Mouse (Mus musculus) regulatory T cell (primary cell): Measurements from ENCODE around the gene Tcf19.
"Not testable (repeated sequence)": the region's sequence is repeated elsewhere in the genome, so short reads cannot be mapped to it uniquely, and the experiment has no call there.

Source experiments
- in situ Hi-C: fragments of 300-600 bp; cut with MboI, MseI; formaldehyde crosslinking; loops from one replicate; pipeline ENCODE4 v1.15.1; 2025; ENCODE audit warnings: high pct_unique_total_duplicates

Tcf19 gene

DNA sequence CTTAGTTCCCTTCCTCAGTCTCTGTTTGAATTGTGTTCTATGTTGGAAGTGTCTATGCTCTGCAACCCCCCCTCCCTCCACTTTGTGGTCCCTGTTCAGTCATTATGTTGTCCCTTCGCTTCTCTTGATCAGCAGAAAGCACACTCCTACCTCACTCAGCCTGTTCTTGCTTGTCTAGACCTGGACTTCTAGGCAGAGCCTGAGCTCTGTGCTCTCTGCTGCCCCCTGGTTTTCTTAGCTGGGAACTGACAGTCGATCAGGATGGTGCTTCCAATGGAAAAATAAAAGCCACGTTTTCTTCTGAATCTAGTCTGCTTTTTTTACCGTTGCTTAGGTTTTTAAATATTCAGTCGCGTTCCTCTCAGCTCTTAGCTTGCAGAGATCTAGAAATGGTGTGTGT, 17.7 kb upstream of the Tcf19 start:
- in situ Hi-C loops, result loop anchor here (25.0 kb wide), 1 partner anchor 847 kb away; no protein-coding TSS in a partner anchor

DNA sequence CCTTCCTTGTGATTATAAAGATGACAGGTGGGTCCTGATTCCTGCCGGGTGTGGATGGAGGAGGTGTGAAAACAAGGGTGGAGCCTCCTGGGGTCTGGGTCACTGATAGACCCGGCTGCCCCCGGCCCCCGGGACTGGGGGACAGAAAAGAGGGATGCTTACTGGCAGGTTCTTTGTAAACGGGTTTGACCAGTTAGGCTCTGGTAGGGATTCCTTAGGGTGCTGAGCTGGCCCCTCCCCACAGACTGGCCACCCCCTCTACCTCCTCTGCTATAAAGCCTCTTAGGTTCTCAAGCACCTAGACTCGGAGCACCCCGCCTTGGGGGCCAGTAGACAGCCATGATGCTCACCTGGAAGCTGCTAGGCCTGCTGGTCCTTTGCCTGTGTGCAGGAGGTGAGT, 16.3 kb upstream of the Tcf19 start, which contains the start of gene Psors1c2:
Gene Psors1c2 (plus strand): TSS at position 301 of the 400 bp plus-strand sequence.
- in situ Hi-C loops, result loop anchor here (25.0 kb wide), 1 partner anchor 846 kb away; no protein-coding TSS in a partner anchor

DNA sequence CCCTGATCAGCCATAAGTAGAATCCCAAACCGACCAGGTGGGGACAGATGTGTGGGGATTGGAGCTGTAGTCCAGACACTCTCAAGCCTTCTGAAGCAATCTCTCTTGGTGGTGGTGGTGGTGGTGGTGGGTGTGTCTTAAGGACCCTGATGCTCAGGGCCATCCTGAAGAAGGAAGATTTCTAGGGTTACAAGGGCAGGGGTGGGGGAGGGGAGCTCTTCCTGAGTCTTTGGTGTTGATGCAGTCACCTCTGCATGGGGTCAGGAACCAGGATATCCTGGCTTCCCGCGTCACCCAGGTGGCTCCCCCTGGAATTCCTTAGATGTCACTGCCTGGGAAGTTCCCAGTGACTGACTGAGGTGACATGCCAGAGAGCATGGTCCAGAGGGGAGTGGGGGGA, 15.7 kb upstream of the Tcf19 start:
- in situ Hi-C loops, result loop anchor here (25.0 kb wide), 1 partner anchor 845 kb away; no protein-coding TSS in a partner anchor

DNA sequence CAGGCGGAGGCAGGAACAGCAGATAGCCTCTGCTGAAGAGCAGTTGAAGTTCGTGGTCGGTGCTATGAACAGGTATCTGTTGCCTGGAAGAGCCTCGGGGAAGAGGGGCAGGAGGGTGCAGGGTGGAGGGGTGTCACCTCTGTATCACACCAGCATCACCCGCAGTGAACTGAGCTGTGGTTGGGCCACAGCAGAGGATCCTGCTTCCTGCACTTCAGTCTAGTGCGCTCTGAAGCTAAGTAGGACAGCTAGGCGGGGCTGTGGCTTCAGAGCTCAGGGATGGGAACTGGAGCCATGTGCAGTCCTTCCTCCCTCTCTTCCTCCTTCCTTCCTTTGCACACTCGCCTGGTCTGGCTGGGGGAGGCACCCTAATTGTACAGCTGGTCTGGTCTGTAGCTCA, 10.0 kb upstream of the Tcf19 start:
- in situ Hi-C loops, result loop anchor here (25.0 kb wide), 1 partner anchor 839 kb away; no protein-coding TSS in a partner anchor

DNA sequence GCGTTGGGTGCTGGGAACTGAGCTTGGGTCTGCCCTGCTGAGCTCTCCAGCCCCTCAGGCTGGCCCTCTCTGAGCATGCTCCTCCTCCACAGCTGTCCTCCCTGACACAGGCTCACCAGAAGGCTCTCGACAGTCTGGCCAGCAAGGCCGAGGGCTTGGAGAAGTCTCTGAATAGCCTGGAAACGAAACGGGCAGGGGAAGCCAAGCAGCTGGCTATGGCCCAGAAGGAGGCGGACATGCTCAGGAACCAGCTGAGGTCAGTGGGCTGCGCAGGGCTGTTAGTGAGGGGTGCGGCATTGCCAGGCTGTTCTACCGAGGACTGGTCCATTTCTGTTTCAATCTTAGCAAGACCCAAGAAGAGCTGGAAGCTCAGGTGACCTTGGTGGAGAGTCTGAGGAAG, 7.7 kb upstream of the Tcf19 start:
- in situ Hi-C loops, result no loop called here

DNA sequence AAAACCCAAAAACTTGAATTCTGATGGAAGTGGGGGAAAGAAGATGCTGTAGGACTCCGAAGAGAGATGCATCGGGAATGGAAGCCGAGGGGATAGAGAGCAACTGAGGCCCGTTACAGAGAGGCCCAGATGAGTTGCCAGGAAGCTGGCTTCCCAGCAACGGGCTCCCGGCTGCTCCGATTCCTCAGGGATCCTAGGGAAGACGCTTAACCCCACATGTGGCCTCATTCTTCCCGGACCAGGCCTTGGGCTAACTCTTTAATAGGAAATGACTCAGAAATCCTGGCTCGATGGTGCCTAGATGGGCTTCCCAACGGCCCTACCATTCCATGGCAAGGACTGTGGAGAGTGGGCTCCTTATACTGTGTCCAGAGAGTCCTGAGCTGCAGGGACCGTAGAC, 902 bp upstream of the Tcf19 start:
- in situ Hi-C loops, result loop anchor here (5.0 kb wide), 1 partner anchor 50 kb away; no protein-coding TSS in a partner anchor

DNA sequence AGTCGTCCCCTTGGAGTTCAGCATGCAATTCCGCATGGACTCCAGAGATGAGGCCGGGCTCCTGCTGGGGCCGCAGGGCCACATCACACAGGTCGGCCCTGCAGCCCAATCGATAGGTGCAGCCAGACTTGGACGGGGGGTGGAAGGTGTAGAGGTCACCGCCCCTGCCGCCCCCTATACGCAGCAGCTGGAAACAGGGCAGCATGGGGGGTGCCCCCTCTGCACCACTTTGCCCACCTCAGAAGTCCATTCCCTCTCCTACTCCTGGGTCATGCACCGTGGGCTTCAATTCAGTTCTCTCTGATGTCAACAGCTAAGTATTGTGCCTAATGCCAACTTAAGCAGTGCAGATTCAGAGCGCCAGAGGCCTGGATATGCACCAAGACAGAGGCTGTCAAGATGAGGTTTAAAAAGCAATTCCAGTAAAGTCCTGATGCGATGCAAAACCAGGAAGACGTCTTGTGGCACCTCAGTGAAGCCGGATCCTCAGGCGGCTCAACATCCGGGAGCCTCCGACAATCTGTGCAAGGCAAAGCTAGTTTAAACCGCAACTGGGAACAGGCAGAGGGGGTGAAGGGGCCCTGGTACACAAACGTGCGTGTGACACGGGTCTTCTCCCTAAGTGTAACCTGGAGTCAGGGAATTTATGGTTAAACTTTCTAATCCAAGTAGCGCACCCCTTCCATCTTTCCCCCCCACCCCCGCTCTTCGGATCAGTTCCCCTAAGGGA, 548 bp downstream of the Tcf19 start:
- in situ Hi-C loops, result loop anchor here (5.0 kb wide), 1 partner anchor 49 kb away; no protein-coding TSS in a partner anchor

DNA sequence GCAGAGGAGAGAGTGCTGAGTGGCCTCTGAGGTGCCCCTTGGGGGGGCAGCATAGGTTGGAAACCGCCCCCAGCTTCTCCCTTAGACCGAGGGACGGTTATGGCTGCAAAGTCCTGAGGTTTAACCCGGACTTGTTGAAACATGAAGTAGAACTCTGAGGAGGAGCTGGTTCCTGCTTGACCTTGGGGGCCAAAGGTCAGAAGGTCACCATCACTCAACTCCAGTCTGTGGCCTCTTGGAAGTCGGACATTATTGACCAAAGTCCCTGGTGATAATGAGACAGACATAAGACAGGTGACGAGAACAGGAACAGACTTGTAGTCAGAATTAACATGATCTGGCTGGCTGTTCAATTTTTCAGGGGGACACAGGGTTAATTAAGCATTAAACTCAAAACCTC, 1.9 kb downstream of the Tcf19 start:
- in situ Hi-C loops, result loop anchor here (5.0 kb wide), 1 partner anchor 47 kb away; no protein-coding TSS in a partner anchor

DNA sequence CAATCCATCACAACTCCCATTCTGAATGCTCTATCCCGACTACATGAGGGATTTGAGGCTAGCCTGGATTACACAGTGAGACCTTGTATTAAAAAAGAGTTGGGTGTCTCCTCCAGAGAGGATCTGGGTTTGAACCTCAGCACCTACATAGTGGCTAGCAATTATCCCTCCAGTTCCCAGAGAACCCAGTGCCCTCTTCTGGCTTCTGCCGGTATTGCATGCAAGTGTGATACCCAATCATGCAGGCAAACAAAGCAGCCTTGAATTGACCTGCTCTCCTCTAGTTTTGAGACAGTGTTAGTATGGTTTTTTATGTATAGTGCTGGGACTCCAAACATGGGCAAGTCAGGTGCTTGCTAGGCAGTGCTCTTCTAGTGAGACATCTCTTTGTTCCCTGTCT, 2.7 kb downstream of the Tcf19 start:
- in situ Hi-C loops, result no loop called here

DNA sequence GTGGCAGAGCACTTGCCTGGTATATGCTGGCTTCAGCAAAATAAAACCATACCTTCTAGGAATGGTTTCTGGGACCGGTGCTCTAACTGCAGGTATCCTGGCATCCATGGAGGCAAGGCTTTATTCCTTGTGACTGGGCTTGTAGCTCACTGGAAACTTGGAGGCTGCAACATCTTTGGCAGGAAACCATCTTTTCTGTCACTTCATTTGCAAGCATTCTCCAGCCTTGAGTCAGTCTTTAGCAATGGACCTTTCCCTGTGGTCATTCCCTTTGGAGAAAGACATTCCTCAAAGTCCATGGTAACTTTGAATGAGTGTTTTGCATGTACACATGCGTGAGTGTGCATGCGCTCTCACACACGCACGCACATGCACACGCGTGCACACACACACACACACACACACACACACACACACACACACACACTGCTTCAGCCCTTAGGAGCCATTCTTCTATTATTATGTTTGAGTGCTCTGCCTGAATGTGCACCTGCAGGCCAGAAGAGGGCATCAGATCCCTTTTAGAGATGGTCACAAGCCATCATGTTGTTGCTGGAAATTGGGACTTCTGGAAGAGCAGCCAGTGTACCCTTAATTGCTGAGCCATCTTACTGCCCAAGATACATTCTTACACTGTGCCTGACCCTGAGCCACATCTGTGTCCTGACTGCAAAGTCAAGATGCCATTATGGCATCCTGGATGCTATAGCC, 3.6 kb downstream of the Tcf19 start:
- in situ Hi-C loops, result no loop called here

DNA sequence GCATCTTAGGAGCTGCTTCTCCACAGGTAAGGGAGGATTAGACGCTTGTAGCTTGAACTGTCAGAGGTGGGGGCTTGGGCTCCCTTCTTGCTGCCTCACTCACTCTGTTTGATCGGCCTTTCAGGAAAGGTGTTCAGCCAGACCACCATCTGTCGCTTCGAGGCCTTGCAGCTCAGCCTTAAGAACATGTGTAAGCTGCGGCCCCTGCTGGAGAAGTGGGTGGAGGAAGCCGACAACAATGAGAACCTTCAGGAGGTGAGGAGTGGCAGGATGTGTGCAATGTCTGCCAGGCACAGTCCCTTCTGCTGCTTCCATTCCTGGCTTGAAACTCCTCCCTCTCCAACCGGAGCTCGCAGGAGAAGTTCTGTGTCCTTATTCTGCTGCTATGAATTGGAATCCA, 7.3 kb downstream of the Tcf19 start:
- in situ Hi-C loops, result no loop called here

DNA sequence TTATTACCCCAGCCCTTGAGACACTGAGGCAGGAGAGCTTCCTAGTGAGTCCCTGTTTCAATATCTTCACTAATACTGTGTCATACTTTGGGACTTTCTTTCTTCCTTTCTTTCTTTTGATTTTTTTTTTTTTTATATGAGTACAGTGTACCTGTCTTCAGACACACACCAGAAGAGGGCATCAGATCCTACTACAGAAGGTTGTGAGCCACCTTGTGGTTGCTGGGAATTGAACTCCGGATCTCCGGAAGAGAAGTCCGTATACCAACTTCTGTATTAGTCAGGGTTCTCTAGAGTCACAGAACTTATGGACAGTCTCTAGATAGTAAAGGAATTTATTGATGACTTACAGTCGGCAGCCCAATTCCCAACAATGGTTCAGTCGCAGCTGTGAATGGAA, 8.3 kb downstream of the Tcf19 start:
- in situ Hi-C loops, result not testable (repeated sequence)

DNA sequence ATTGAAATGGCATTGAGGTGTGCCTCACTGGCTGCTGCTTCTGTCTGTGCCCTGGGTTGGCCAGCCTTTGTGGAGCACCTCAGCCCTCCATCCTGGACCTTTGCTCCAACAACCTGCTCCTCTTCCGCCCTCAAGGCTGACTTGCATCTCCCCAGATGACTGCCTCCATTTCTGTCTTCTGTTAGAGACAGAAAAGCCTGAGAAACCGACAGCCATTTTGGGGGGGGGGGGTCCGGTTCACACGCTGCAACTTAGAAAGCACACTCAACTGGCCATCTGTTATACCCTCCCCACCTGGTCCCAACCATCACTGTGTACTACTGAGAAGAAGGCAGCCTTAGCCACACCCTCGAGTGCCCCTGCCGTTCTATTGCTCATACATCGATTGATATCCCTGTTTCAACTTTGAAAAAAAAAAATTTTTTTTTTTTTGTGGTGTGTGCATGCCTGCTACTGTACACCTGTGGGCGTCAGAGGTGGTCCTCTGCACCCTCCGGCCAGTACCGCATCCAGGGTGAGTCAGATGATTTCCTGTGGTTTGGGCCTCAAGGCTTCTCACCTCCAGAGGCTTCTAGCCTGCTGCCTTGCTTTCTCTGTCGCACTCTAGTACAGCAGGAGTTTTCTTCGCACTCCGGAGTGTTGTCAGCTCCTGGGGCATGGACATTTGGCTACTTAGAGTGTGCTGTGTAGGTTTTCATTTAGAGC, 8.9 kb downstream of the Tcf19 start:
- in situ Hi-C loops, result no loop called here

DNA sequence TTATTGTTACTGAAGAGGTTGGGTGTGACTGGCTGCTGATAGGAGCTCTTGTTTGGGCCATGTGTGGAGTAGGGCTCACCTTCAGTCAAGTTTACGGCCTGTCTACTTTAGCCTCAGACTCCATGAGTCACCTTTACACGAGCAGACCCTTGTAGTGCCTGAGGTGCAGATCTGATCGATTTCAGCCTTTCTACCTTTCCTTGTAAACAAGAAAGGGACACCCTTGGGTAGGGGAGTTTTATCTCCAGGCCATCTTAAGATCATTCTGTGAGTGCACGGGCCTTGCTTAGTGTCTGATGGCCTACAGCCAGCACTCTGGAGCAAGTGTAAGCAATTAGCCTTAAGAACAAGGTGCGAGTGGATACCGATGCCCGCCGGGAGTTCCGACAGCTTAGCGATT, 9.7 kb downstream of the Tcf19 start:
- in situ Hi-C loops, result no loop called here

DNA sequence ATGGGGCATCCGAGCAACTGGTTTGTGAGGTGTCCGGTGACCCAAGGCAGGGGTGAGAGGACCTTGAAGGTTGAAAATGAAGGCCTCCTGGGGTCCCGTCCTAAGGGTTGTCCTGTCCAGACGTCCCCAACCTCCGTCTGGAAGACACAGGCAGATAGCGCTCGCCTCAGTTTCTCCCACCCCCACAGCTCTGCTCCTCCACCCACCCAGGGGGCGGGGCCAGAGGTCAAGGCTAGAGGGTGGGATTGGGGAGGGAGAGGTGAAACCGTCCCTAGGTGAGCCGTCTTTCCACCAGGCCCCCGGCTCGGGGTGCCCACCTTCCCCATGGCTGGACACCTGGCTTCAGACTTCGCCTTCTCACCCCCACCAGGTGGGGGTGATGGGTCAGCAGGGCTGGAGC, 10.8 kb downstream of the Tcf19 start, which contains the start of gene Pou5f1:
Gene Pou5f1 (plus strand): TSS at position 243 of the 400 bp plus-strand sequence.
- in situ Hi-C loops, result no loop called here

DNA sequence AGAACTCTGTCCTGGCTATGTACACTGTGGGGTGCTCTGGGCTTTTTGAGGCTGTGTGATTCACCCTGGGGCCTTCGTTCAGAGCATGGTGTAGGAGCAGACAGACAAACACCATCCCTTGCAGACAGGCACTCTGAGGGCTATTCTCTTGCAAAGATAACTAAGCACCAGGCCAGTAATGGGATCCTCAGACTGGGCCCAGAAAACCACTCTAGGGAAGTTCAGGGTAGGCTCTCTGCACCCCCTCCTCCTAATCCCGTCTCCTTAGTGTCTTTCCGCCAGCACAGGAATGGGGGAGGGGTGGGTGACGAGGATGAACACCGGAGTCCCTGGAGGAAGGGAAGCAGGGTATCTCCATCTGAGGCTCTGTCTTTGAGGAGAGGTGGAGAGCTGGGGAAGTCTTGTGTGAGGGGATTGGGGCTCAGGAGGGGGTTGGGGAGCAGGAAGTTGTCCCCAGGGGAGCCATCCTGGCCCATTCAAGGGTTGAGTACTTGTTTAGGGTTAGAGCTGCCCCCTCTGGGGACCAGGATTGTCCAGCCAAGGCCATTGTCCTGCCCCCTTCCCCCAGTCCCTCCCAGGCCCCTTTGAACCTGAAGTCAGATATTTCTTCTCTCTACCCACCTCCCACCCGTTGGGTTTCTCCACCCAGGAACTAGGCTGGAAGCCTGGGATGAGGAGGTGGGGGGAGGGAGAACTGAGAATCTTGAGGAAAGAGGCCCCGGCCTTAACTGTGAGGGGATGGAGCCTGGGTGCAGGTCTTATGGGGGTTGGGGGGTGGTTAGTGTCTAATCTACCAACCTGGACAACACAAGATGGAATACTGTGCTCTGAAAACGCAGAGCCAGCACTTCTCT, 11.8 kb downstream of the Tcf19 start:
- in situ Hi-C loops, result no loop called here

DNA sequence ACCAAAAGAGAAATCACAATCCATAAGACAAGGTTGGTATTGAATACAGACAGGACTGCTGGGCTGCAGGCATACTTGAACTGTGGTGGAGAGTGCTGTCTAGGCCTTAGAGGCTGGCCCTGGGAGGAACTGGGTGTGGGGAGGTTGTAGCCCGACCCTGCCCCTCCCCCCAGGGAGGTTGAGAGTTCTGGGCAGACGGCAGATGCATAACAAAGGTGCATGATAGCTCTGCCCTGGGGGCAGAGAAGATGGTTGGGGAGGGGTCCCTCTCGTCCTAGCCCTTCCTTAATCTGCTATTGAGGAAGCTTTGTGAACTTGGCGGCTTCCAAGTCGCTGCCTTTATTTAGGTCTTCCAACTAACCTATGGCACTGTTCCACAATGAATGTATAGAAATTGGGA, 12.8 kb downstream of the Tcf19 start:
- in situ Hi-C loops, result no loop called here

DNA sequence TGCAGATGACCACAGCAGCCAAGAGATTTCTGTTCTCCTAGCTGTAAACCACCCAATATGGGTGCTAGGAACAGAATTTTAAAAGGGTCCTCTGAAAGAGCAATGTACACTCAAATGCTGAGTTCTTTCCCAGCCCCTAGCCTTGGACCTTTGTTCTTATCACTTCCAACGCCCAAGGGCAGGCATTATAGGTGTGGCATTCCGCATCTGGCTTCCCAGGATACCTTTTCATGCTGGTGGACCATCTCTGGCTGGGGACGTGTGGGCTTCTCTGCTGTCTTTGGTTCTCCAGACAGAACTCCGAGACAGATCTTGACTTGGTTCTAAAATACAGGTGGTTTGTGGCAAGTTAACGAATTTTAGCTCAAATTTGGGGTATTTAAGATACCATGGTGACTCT, 13.9 kb downstream of the Tcf19 start:
- in situ Hi-C loops, result no loop called here

DNA sequence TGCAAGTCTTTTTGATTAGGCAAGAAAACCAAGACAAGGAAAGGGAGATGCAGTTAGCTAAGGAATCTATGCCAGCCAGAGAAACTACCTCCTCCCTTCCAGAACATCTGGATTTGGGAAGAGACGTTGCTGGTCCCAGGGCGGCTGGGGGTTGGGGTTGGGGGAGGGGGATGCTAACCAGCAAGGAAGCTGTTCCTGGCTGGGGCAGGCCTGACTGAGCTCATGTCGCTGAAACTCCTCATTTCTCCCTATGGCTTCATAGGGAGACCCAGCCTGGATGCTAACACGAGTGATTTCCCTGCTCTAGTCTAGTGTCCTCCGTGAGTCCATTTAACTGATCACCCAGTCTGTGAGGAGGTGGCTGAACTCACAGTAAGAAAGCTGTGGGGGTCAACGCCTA, 14.4 kb downstream of the Tcf19 start:
- in situ Hi-C loops, result no loop called here

DNA sequence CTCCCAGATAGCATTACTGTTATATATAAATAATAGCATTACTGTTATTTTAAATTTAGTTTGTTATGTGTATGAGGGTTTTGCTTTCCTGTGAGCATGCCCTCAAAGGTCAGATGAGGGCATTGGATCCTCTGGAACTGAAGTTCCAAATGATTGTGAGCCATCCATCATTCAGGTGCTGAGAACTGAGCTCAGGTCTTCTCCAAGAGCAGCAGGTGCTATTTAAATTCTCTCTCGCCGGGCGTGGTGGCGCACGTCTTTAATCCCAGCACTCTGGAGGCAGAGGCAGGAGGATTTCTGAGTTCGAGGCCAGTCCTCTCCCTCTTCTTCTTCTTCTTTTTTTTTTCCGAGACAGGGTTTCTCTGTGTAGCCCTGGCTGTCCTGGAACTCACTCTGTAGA, 19.5 kb downstream of the Tcf19 start:
- in situ Hi-C loops, result no loop called here

DNA sequence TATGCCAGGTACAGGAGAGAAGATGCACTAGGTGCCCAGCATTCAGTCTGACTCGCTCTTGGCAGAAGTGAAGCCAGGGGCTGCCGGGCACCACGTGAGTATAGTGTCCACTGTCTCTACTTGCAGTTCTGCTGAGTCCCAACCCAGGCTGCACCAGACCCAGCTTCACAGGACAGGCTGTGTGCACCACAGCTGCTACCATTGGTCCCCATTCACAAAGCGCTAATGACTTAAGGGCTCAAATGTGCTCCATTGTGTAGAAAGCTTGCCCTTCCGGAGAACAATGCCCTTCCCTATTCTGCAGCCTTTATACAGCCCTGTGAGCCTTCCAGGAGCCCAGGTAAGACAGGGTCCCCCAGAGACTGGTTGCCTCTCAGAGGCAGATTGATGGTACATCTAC, 26.3 kb downstream of the Tcf19 start:
- in situ Hi-C loops, result no loop called here
